Mouse (Mus musculus) v-Abl transformed pro-B cells (cell line): ENCODE results near the gene Ctso.

Experiments
- in situ Hi-C, 2 experiments: fragments of 400-800 bp; cut with MboI; formaldehyde crosslinking; loops; one replicate each; pipeline ENCODE4 v1.15.1; 2025; ENCODE audit not compliant: unreplicated experiment in 2 of 2

Ctso gene

DNA sequence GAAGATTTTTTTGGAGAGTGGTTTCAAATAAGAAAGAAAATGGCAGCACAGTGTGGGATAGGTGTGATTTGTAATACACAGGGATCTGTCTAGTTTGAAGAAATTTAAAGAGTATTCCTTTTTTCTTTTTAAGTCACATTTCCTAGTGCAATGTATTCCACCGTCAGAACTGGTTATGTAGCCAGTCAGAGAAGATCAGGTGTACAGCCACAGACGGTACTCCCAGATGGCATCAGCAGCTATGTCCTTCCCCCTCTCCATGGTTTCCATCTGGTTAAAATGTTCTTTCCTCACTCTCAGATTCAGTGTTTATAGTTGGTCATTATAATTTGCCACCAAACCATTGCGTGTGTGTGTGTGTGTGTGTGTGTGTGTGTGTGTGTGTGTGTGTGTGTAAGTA is 10.7 kb downstream of the Ctso start:
- in situ Hi-C loops, result loop anchor here (25.0 kb wide), 2 partner anchors 794 to 1319 kb away; no protein-coding TSS in a partner anchor

DNA sequence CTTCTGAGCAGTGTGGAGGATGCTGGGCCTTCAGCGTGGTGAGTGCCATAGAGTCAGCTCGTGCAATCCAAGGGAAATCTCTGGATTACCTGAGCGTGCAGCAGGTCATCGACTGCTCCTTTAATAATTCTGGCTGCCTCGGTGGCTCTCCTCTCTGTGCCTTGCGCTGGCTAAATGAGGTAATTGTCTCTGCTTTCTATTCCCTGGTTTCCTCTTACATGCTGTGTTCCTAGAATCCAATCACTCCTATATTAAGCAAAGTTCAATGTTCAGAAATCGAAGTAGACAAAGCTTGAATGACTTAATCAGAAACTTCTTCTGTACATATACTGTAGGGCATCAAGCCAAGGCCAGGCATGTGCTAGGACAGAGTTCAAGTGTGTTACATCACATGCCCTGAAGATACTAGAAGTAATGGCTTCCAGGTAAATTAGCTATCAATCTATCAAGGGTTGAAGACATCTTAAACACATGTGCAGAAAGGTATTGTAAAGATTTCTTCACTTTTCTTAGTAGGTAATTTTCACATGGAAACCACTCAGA is 12.5 kb downstream of the Ctso start:
- in situ Hi-C loops, result loop anchor here (25.0 kb wide), 2 partner anchors 792 to 1317 kb away; no protein-coding TSS in a partner anchor

DNA sequence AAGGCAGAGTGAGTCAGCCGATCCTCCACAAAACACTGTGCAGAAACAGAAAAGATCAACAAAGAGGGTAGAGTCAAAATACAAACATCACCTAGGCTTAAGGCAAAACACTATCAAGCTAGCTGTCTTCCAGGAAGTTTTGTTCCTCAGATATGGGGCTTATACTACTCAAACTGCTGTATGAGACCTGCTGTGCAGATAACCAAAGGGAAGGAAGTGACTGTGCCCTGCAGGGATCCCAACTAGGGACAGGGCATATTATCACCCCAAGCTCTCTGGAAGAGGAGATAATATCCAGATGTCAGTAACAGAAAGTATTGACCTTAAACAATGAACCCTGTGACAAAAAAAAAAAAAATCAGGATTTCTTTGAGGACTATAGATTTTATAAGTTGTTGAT is 16.6 kb downstream of the Ctso start:
- in situ Hi-C loops, result loop anchor here (25.0 kb wide), 2 partner anchors 788 to 1313 kb away; no protein-coding TSS in a partner anchor

DNA sequence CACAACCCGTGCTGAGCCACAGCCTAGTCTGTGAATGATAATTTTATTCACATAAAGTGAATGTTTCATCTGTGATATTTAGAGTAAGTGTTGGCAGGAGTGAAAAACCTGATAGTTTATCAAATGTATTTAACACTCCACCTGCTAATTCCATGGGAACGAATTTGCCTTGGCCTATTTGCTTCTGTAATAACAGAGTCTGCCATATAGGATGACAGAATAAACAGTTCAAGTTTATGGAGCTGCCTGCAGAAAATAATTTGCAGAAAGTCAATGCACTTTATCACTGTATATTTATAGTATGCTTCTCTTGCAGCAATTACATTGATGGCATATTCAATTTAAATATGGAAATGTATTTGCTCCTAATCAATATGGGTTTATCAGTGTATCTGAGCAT is 19.4 kb downstream of the Ctso start:
- in situ Hi-C loops, result no loop called here

DNA sequence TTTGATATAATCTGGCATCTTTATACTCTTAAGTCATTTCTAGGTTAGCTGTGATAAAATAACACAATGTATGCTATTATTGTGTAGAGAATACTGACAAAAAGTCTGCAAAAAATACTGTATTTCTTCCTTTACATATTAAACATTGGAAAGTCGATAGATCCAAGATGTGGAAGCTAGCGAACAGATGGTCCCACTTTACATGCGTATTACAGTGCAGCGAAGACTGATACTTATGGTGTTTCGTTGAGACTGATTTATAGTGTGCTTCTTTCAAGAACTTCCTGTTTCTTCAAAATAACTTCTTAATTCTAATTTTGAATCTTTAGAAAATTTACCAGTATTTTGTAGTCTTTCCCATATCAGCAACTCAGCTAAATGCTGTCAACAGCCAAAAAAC is 25.1 kb downstream of the Ctso start:
- in situ Hi-C loops, result no loop called here

DNA sequence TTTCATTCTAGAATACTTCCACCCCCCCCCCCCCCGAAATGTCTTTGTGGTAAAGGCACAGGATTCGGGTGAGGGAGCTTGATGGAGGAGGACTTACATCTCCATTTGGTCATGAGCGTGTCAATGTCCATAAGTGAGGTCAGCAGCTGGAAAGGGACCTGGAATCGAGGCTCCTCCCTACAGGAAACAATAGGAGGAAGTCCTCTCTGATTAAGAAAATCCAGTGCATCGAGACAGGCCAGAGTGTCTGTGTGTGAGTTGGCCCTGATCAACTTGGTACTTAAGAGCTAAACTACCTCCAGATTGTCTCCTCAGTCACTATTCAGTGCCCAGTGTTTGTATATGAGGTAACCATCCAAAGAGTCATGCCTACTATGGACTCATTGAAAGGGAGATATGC is 28.9 kb downstream of the Ctso start:
- in situ Hi-C loops, result no loop called here

DNA sequence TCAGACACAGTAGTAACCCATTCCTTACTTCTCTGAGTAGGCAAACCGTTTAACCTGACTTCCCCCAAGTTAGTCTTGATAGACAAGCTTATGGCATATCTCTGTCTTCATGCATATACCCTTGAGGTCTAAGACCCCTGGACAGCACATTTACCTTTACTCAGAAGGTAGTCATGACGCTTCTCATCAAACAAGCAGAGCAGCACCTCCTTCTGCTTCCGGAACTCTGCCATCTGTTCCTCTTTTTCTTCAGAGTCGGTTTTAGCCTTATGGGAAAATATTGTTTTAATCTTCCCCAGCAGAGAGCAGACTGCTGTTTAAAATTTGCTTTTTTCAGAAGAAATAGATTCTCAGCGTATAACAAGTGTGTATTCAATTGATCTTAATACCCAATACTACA is 31.4 kb downstream of the Ctso start:
- in situ Hi-C loops, result no loop called here

DNA sequence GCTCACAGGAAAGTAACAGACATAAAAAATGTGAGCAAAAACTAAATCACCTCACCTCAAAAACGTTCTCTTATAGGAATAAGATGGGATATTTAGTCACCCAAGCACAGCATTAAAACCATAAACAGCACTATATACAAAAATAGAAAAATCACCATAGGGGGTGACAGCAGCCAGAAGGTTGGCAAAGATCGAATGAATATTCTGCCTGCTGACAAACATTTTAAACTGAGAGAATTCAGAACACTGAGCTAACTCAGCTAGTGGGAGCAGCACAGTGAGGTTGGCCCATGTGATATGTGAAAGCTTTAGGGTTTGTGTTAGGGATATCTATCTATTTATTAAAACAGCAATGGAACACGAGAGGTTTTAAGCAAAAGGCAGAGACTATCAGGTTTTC is 32.2 kb downstream of the Ctso start:
- in situ Hi-C loops, result no loop called here

DNA sequence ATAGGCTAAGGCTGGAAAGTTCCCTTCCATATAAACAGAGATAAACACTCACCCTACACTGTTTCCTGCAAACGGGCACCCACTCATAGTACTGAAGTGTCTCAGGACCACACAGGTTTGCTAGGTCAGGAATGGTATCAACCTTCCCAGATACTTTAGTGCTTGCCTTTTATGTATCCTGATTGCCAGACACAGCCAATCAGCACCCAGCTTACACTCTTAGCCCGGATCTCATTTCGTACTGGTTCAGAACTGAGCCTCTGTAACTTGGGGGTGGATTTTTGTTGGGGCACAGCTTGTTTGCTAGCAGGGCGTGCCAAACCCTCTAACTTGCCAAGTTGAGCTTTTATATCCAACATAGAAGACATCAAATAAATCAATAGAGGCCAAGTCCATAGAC is 43.2 kb downstream of the Ctso start:
- in situ Hi-C loops, result no loop called here

DNA sequence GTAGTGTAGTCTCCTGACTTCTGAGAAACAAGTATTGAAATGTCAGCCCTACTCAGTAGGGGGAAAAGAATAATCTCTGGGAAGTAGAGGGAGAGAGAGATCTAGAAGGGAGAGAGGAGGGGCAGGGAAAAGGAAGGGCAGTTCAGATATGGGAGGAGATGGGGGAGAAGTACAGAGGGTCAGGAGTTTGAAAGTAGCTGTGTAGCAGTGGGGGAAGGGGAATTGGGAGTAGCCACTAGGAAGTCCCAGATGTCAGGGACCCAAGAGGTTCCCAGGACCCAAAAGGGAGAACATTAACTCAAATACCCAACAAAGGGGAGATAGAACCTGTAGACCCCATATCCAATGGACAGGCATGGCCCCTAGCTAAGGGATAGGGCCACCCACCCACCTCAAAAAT is 43.7 kb downstream of the Ctso start, which contains the start of gene Tdo2:
Gene Tdo2, minus strand, starts transcription at position 101 of the 400 bp plus-strand sequence.
- in situ Hi-C loops, result no loop called here

DNA sequence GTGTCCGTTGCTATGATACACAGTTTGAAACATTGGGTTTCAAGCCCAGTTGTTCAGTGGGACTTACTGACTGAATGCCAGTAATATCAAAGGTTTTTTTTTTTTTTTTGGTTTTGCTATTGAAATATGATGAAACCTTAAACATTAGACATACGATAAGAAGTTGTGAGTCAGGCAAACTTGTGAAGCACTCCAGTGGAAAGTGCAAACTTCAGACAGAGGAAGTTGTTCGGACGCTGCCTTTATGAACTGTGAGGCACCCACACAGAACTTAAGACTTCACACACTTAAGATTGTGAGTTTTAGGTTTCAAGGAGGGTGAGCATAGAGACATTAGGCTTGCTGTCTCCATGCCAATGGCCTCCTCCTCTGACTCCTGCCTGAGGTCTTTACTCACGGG is 49.2 kb downstream of the Ctso start:
- in situ Hi-C loops, result no loop called here

DNA sequence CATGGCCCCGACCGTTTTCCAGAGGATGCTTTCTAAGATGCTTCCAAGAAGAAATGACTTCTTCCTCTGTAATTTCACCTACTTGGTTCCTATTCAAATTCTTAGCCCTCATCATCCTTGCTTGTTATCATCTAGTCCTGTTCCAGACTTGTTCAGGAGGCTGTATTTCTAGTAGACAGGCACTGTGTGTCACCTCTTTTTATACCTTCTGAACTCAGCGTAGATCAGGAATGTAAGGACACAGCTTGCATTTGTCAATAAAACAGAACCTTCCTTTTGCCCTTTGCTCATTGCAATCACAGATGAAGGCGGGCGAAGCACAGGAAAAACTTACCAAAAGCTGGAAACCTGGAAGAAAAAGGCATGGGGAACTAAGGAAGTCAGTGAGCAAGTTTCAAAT is 49.6 kb downstream of the Ctso start, which contains the start of gene Asic5:
Gene Asic5, plus strand, starts transcription at position 301 of the 400 bp plus-strand sequence.
- in situ Hi-C loops, result no loop called here

DNA sequence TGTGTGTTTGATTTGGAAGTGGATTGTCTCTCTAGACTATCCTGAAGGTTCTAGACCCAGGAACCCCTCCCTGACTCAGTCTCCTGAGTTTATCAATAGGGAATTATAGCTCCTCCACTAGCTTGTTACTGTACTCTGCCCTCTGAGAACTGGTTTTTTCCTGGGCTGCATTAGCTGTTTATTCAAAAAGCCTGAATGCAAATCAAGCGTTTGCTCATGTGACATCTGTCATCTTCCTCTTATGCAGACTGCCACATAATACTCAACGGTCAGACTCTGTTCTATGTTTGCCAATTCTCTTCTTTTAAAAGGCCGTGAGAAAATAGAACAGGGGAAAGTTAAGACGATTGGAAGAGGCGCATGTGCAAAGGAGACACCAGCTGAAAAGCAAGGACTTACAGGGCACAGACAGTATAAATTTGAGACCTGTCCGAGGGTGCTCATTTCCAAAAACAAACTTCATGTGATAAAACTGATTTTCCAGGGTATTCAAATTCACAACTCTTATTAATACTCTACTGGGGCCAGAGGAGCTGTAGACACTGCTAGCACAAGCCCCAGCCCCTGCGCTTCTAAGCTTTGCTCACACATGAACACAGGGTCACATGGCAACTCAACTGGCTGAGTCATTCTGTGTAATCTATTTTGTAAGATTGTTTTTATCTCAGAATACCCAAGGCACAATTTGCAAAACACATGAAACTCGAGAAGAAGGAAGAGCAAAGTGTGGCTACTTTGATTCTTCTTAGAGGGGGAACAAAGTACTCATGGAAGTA is 50.9 kb downstream of the Ctso start:
- in situ Hi-C loops, result no loop called here

DNA sequence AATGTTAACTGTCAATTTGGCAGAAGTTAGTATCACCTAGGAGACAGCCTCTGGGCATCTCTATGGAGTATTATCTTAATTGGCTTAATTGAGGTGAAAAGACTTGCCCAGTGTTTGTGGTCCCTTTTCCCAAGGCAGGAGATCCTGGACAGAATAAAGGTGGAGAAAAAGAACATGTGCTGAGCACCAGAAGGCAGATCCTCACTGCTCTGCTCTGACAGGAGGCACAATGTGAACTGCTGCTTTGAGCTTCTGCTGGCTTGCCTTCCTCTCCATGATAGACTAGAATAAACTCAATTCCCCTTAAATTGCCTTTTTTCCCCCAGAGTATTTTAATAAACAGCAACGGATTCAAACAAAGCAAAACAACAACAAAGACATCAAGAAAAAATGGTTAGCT is 52.7 kb downstream of the Ctso start:
- in situ Hi-C loops, result no loop called here

DNA sequence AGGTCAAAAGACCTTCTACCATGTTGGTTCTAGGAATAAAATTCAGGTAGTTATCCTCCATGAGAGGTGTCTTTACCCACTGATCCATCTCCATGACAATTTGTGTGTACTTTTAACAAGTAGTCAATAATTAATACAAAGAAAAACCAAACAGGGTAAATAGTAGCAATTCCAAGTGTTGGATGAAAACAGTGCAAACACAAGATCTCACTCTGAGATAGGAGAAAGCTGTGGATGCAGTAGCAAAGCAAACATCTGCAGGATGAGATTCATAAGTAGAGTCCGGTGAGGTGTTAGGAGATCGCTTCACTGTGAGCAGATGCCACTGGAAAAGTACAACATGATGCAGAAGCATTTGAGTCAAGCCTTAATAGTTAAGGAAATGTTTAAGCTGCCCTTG is 53.7 kb downstream of the Ctso start:
- in situ Hi-C loops, result no loop called here

DNA sequence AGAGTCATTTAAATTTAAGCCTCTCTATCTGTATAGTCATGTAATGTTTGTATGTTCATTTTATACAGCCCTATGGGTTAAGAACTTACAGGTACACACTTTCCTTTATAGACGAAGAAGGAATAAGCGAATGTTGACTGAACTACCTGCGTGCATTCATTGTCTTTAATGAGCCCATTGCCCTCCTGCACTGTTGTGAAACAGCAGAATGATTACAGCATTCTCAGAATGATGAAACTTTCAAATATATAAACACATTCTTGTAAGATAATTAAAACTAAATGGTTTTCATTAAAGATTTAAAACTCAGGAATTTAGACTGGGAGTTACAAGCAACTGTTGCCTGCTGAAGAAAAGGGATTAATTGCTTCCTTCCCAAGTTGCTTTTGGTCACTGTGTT is 55.2 kb downstream of the Ctso start:
- in situ Hi-C loops, result no loop called here

DNA sequence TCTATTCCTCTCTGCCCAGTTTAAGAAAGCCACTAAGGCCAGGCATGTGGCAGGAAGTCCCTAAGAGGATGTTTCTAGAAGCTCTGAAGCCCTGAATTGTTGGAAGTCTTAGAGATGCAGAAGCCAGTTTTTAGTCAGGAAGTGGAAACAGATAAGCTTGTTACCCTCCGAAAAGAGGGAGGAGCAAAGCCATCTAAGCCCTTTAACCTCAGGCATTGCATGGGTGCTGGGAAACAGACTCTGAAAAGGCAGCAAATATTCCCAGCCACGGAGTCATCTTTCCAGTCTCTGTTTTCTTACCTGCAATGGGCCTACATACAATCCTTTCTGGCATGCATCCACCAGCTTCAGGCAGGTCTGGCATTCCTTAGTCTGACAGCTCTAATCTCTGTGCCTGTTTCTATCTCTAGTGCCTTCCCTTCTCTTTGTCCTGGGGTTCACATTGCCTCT is 57.3 kb downstream of the Ctso start:
- in situ Hi-C loops, result loop anchor here (10.0 kb wide), 2 partner anchors 345 to 865 kb away; no protein-coding TSS in a partner anchor

DNA sequence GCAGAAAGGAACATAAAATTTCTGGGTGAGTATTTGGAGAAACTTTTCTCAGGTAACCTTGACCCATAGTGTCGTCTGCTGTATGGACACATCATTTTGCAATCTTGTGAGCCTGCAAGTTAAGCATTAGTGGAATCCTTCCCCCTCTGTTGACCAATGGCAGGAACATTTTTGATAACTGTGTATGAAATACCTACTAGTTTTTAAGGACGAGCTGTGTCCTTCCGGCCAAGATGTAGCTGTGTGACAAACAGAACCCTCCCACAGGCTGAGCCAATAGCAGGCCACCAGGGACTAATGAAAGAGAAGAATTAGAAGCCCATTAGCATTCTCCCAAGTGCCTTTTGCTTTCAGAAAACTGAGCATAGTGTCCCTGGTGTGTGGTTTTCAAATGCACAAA is 58.1 kb downstream of the Ctso start:
- in situ Hi-C loops, result loop anchor here (10.0 kb wide), 2 partner anchors 344 to 864 kb away; no protein-coding TSS in a partner anchor

DNA sequence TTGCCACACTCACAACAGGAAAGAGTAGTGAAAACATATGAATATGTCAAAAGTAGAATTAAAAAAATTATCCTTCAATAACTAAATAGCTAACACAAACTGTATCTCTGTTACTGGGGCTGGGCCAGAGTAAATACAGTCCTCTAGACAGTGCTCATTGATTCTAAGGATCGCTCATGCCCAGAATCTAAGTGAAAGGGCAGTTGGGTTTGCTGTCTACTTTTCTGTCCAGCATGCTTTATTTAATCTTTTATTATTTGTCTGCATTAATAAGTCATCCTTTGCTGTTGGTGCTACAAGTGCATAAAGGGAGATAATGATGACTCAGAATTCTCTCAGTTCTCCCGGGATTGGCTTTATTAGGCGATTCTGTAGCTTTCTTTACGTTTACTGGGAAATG is 63.0 kb downstream of the Ctso start:
- in situ Hi-C loops, result loop anchor here (10.0 kb wide), 2 partner anchors 339 to 859 kb away; no protein-coding TSS in a partner anchor

DNA sequence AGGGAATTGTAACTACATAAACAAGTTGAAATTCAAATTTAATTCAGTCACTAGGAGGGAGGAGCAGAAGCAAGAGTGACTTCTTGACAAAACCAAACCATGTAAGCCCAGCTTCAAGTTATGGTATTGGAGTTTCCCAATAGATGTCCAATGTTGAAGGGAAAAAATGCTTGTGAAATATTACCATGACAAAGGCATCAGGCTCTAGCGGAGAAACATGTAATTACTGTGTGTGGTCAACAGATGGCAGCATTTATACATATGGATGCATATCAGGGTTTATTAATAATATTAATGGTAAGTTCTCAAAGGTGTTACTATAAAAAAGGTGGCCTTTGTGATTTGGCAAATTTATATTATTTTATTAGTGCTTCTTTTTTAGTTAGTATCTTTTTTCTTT is 63.6 kb downstream of the Ctso start:
- in situ Hi-C loops, result loop anchor here (10.0 kb wide), 2 partner anchors 339 to 859 kb away; no protein-coding TSS in a partner anchor
